ENCODE assay signal across 13 mouse cellular contexts in the genomic region with DNA sequence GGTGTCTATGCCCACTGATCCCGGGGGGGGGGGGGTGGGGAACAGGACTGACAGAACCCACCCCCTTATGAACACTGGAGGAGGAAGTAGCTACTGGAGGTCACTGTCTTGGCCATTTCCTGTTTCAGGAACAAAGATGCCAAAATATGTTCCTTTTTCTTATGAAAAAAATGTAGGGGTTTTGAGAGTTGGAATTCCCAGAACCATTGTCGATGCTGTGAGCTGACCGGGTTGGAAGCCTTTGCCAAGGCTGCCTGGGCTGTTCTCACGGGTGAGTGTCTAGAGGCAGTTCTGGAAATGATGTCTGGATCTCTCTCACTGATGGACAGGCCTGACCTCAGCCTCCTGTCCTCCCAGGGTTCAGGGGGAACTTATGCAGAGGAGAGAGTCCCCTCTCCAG. TPM values are rescaled to one million over a fixed set of nuclear protein-coding genes. Genes with fewer than 3 reads are reported as not detected.
DNase-seq lines count a peak whose midpoint lies in the region; ATAC-seq and TF ChIP-seq lines count a peak whose summit lies in the region.
"Had no signal": no experiment of that assay in that cellular context is flagged by ENCODE, and none has a peak within 500 bp of the region (broad histone marks: within the 10 kb centered on the region; RNA-seq: fewer than 3 reads in every experiment).

No protein-coding gene starts in this region.

- peaks cover 49% of the 10 kb centered on the region for H3K4me1 ChIP-seq in heart, embryonic 13.5 days
- peaks cover 40% of the 10 kb centered on the region for H3K4me1 ChIP-seq in heart, embryonic 11.5 days (ENCODE audit: control insufficient read depth, insufficient read depth, low read length)
- peaks cover 11% of the 10 kb centered on the region; the same call in 1 of the 2 replicates for H3K4me1 ChIP-seq in embryonic fibroblast, embryonic 13.5 days (ENCODE audit: control insufficient read depth, insufficient read depth, low read length)

- DNase-seq in A20 (ENCODE audit: low read depth, low spot score): peak; percentile 30
- peak; percentile 53 for DNase-seq in kidney, postnatal 10 days
- no peak for DNase-seq in thymus, postnatal 0 days (ENCODE audit: low spot score)
- no peak for DNase-seq in cerebellum, adult 8-10 months
- DNase-seq in embryo, embryonic 10.5 days (ENCODE audit: low spot score): no peak
- DNase-seq: left cerebral cortex, postnatal 4 days had no signal

- no peak overlapping the region for H3K9ac ChIP-seq in heart, embryonic 13.5 days
- no peak overlapping the region for H3K9ac ChIP-seq in heart, embryonic 11.5 days (ENCODE audit: low read depth, low read length)
- H3K9ac ChIP-seq: forebrain, embryonic 12.5 days; heart, embryonic 15.5 days; midbrain, embryonic 15.5 days had no signal

- H3K27ac ChIP-seq in heart, embryonic 13.5 days (replicated peaks): no peak overlapping the region
- no peak overlapping the region for H3K27ac ChIP-seq in heart, embryonic 11.5 days (ENCODE audit: low read depth, low read length)
- peak overlapping the region; percentile 1; the same call in 1 of the 2 replicates for H3K27ac ChIP-seq in embryonic fibroblast, embryonic 13.5 days (ENCODE audit: insufficient read depth, low read length)
- H3K27ac ChIP-seq: forebrain, embryonic 12.5 days; heart, embryonic 15.5 days; midbrain, embryonic 15.5 days had no signal

- H3K36me3 ChIP-seq in heart, embryonic 13.5 days: no peaks in the 10 kb centered on the region
- no peaks in the 10 kb centered on the region for H3K36me3 ChIP-seq in heart, embryonic 11.5 days (ENCODE audit: control insufficient read depth, insufficient read depth, low read length)
- H3K36me3 ChIP-seq: forebrain, embryonic 12.5 days; heart, embryonic 15.5 days; midbrain, embryonic 15.5 days had no signal

- H3K27me3 ChIP-seq in heart, embryonic 13.5 days (replicated peaks): no peaks in the 10 kb centered on the region
- H3K27me3 ChIP-seq in heart, embryonic 11.5 days (ENCODE audit: control insufficient read depth, insufficient read depth, low read length): 0 out of 2 replicates have a peak, but pooled peaks cover 2% of the 10 kb centered on the region
- H3K27me3 ChIP-seq: CH12.LX; heart, embryonic 15.5 days; midbrain, embryonic 15.5 days had no signal

- TF ChIP-seq CTCF in embryonic fibroblast, embryonic 13.5 days (IDR thresholded peaks at IDR 0.05; ENCODE audit: borderline replicate concordance, insufficient read depth, low read length): no peak

- 34% methylated on average over 4 of the region's 4 CpGs for WGBS in heart, embryonic 13.5 days
- 40% methylated on average over 4 of the region's 4 CpGs for WGBS in heart, embryonic 11.5 days (ENCODE audit: insufficient replicate concordance)

- no peaks in the 10 kb centered on the region for H3K9me3 ChIP-seq in heart, embryonic 13.5 days
- H3K9me3 ChIP-seq in heart, embryonic 11.5 days (replicated peaks; ENCODE audit: control insufficient read depth, low read length): no peaks in the 10 kb centered on the region
- H3K9me3 ChIP-seq: forebrain, embryonic 12.5 days; heart, embryonic 15.5 days; midbrain, embryonic 15.5 days had no signal

- no peak for TF ChIP-seq POLR2A in embryonic fibroblast, embryonic 13.5 days (IDR thresholded peaks at IDR 0.05; ENCODE audit: low read depth, low read length)

- H3K4me2 ChIP-seq in heart, embryonic 13.5 days: peak overlapping the region; percentile 45; the same call in 1 of the 2 replicates
- no peak overlapping the region; the same call in 1 of the 2 replicates for H3K4me2 ChIP-seq in heart, embryonic 11.5 days
- H3K4me2 ChIP-seq: forebrain, embryonic 12.5 days; midbrain, embryonic 15.5 days had no signal

- no peak overlapping the region for H3K4me3 ChIP-seq in heart, embryonic 13.5 days
- H3K4me3 ChIP-seq in heart, embryonic 11.5 days (ENCODE audit: low read depth, low read length): no peak overlapping the region
- H3K4me3 ChIP-seq in embryonic fibroblast, embryonic 13.5 days (ENCODE audit: insufficient read depth, low read length): no peak overlapping the region
- H3K4me3 ChIP-seq: forebrain, embryonic 12.5 days; heart, embryonic 15.5 days; midbrain, embryonic 15.5 days had no signal

- no peak for ATAC-seq in heart, embryonic 13.5 days (ENCODE audit: extremely low read depth, insufficient number of reproducible peaks, low FRiP score, low TSS enrichment)
- no peak for ATAC-seq in heart, embryonic 11.5 days (replicated peaks; ENCODE audit: insufficient number of reproducible peaks, low FRiP score, low TSS enrichment)
- ATAC-seq: midbrain, embryonic 15.5 days had no signal

RNA-seq across cellular contexts. Expression of gene Pkdcc, which starts 59.0 kb away (rescaled TPM):
- polyA plus RNA-seq in heart, embryonic 13.5 days (2015; fragmentation: Nextera tagmentation; extraction: Ambion mirVana): 10.1 and 11.1 TPM in 2 replicates
- polyA plus RNA-seq in heart, embryonic 11.5 days (2014; fragmentation: Nextera tagmentation; extraction: Ambion mirVana): 17.9 and 18.0 TPM in 2 replicates
- polyA plus RNA-seq in embryonic fibroblast, embryonic 13.5 days (2011; ENCODE audit: insufficient read length, low read depth, missing spikeins): 13.1 and 32.0 TPM in 2 replicates
- polyA plus RNA-seq in thymus, postnatal 0 days (2015; fragmentation: Nextera tagmentation; extraction: Ambion mirVana): 12.5 and 13.1 TPM in 2 replicates

Comparison
In these comparisons a context has a peak if more than half of its experiments do, and no peak if none do; other contexts are left out.
1. DNase-seq: peak in A20 (single experiment) and kidney, postnatal 10 days (single experiment); none in thymus, postnatal 0 days (single experiment), cerebellum, adult 8-10 months (single experiment) and embryo, embryonic 10.5 days (single experiment).